Mouse (Mus musculus) limb, embryonic 13.5 days (tissue): ENCODE results near the gene Gm10643. TPM values are rescaled to one million over a fixed set of nuclear protein-coding genes. Genes with fewer than 3 reads are reported as not detected.

Experiments used
- ATAC-seq: fragments of 200-750 bp; cut with Nextera tagmentation; 2 replicates; pipeline ENCODE4 v1.8.0; 2017; ENCODE audit warnings: low read depth, moderate number of reproducible peaks, moderate TSS enrichment; ENCODE audit not compliant: low FRiP score
- H3K27ac ChIP-seq: fragments of 300-500 bp; sonication (generic); 2 replicates; pipeline ENCODE4 v1.5.1; 2015; ENCODE audit warnings: inconsistent platforms, mild to moderate bottlenecking, moderate library complexity
- H3K27me3 ChIP-seq: fragments of 300-500 bp; sonication (generic); 2 replicates; pipeline ENCODE4 v1.6.1; 2015; ENCODE audit warnings: mild to moderate bottlenecking, inconsistent platforms
- H3K36me3 ChIP-seq: fragments of 300-500 bp; sonication (generic); 2 replicates; pipeline ENCODE4 v1.6.1; 2015; ENCODE audit warnings: inconsistent platforms, mild to moderate bottlenecking, moderate library complexity
- H3K4me1 ChIP-seq: fragments of 300-500 bp; sonication (generic); 2 replicates; pipeline ENCODE4 v1.6.1; 2015; ENCODE audit warnings: inconsistent platforms
- H3K4me2 ChIP-seq: fragments of 300-500 bp; sonication (generic); replicated peaks from 2 replicates; pipeline ENCODE4 v1.6.1; 2015; ENCODE audit warnings: inconsistent platforms, mild to moderate bottlenecking, moderate library complexity
- H3K4me3 ChIP-seq: fragments of 300-500 bp; sonication (generic); 2 replicates; pipeline ENCODE4 v1.5.1; 2015; ENCODE audit warnings: moderate library complexity, mild to moderate bottlenecking, inconsistent platforms
- H3K9ac ChIP-seq: fragments of 300-500 bp; sonication (generic); 2 replicates; pipeline ENCODE4 v1.6.1; 2015; ENCODE audit warnings: mild to moderate bottlenecking, inconsistent platforms
- H3K9me3 ChIP-seq: fragments of 300-500 bp; sonication (generic); 2 replicates; pipeline ENCODE4 v1.6.1; 2016; ENCODE audit warnings: inconsistent platforms
- WGBS: fragments of 180-500 bp; shearing (Covaris S2); methylation state at CpG from one replicate; pipeline ENCODE4 v1.1.7; 2015; 5-methylcytosine and 5-hydroxymethylcytosine counted together
- polyA plus RNA-seq: library from polyadenylated mRNA; unstranded; fragments of >200 nt; fragmentation: Nextera tagmentation; extraction: Ambion mirVana; gene quantifications from 2 replicates; pipeline ENCODE4 v1.2.1, GENCODE M21; 2015

Gene Gm10643
- polyA plus RNA-seq, 1 experiment from 2014 or later, result 1.5 TPM

- Histone ChIP-seq H3K4me1 (peaks cover 41% of the 10 kb centered on the region), H3K4me3 (no peak overlapping the region), H3K4me2 (no peak overlapping the region), H3K27ac (no peak overlapping the region), H3K36me3 (peaks cover 10% of the 10 kb centered on the region), H3K27me3 (no peaks in the 10 kb centered on the region), H3K9ac (peak overlapping the region; percentile 27; the same call in 1 of the 2 replicates), H3K9me3 (no peaks in the 10 kb centered on the region)
- ATAC-seq, result no peak
- 75% methylated on average over 2 of the region's 2 CpGs for WGBS
Observed at GRCm38 (mm10) chr8:84069750-84070149, 4.8 kb upstream of the Gm10643 start.

DNA sequence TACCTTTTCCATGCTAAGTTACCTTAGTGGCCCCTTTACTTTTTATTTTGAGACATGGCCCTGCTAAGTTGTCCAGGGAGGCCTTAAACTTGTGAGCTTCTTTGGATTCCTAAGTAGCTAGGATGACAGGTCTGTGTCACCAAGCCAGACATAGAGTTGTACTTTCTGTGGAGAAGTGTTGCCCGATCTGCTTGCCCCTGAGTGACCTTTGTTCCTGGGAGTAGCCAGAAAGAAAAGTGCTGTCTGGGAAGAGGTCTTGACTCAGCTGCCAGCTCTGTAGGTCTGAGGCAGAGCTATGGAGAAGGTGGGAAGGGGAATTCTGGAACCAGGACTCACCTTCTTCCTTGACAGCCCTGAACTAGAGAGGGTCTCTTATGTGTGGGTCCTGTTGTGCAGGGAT, 4.2 kb upstream of the Gm10643 start:
- H3K9me3 ChIP-seq, result no peaks in the 10 kb centered on the region
- peaks cover 4% of the 10 kb centered on the region; the same call in 1 of the 2 replicates for H3K36me3 ChIP-seq
- H3K4me1 ChIP-seq, result peaks cover 41% of the 10 kb centered on the region
- 46% methylated on average over 1 of the region's 1 CpGs for WGBS
- 0 out of 2 replicates have a peak overlapping the region, but pooled peaks have one; percentile 27 for H3K9ac ChIP-seq
- ATAC-seq, result no peak
- H3K27me3 ChIP-seq, result no peaks in the 10 kb centered on the region
- no peak overlapping the region for H3K27ac ChIP-seq
- H3K4me3 ChIP-seq, result no peak overlapping the region
- H3K4me2 ChIP-seq, result no peak overlapping the region

- Histone ChIP-seq H3K9ac (no peak overlapping the region; the same call in 1 of the 2 replicates), H3K4me1 (peaks cover 41% of the 10 kb centered on the region)
- WGBS, result 51% methylated on average over 12 of the region's 12 CpGs
Observed at GRCm38 (mm10) chr8:84068316-84069035, 3.5 kb upstream of the Gm10643 start.

GRCm38 (mm10) chr8:84067911-84068310, 3.0 kb upstream of the Gm10643 start:
- Histone ChIP-seq H3K27ac (no peak overlapping the region), H3K27me3 (no peaks in the 10 kb centered on the region), H3K4me2 (peak overlapping the region; percentile 61), H3K4me3 (peak overlapping the region; percentile 86), H3K36me3 (no peaks in the 10 kb centered on the region), H3K4me1 (peaks cover 38% of the 10 kb centered on the region), H3K9ac (peak overlapping the region; percentile 43; the same call in 1 of the 2 replicates), H3K9me3 (no peaks in the 10 kb centered on the region)
- no peak for ATAC-seq
- 80% methylated on average over 7 of the region's 7 CpGs for WGBS

More at GRCm38 (mm10) chr8:84068316-84069035, 3.5 kb upstream of the Gm10643 start:
- Histone ChIP-seq H3K9me3 (no peaks in the 10 kb centered on the region), H3K27ac (no peak overlapping the region), H3K4me2 (peak overlapping the region; percentile 61; the same call in 1 of the 2 replicates), H3K27me3 (no peaks in the 10 kb centered on the region), H3K36me3 (no peaks in the 10 kb centered on the region), H3K4me3 (no peak overlapping the region)
- no peak for ATAC-seq

GRCm38 (mm10) chr8:84067047-84067573, 2.2 kb upstream of the Gm10643 start:
- ATAC-seq, result peak; percentile 62
- peak overlapping the region; percentile 86 for H3K4me3 ChIP-seq
- under 1% methylated on average over 55 of the region's 58 CpGs for WGBS

GRCm38 (mm10) chr8:84066291-84066930, 1.5 kb upstream of the Gm10643 start, which contains the start of gene Rfx1:
Gene Rfx1 (plus strand): TSS chr8:84066834.
- Histone ChIP-seq H3K9me3 (no peaks in the 10 kb centered on the region), H3K4me1 (peaks cover 32% of the 10 kb centered on the region), H3K9ac (peak within 1 kb of the TSS; percentile 82), H3K4me3 (peak within 1 kb of the TSS; percentile 86), H3K27me3 (no peaks in the 10 kb centered on the region), H3K27ac (peak within 1 kb of the TSS; percentile 94), H3K4me2 (peak within 1 kb of the TSS; percentile 82), H3K36me3 (no peaks in the 10 kb centered on the region)
- WGBS, result under 1% methylated on average over 50 of the region's 51 CpGs
- peak; percentile 98 for ATAC-seq

More at GRCm38 (mm10) chr8:84067047-84067573, 2.2 kb upstream of the Gm10643 start:
- Histone ChIP-seq H3K4me2 (peak overlapping the region; percentile 61), H3K27me3 (no peaks in the 10 kb centered on the region), H3K4me1 (peaks cover 38% of the 10 kb centered on the region), H3K9me3 (no peaks in the 10 kb centered on the region), H3K27ac (peak overlapping the region; percentile 94), H3K36me3 (no peaks in the 10 kb centered on the region), H3K9ac (peak overlapping the region; percentile 82)

GRCm38 (mm10) chr8:84065457-84066072, 628 bp upstream of the Gm10643 start:
- H3K27ac ChIP-seq, result no peak overlapping the region
- H3K36me3 ChIP-seq, result no peaks in the 10 kb centered on the region
- ATAC-seq, result no peak
- peaks cover 32% of the 10 kb centered on the region for H3K4me1 ChIP-seq
- peak overlapping the region; percentile 82 for H3K9ac ChIP-seq
- H3K9me3 ChIP-seq, result no peaks in the 10 kb centered on the region
- no peaks in the 10 kb centered on the region for H3K27me3 ChIP-seq
- peak overlapping the region; percentile 86 for H3K4me3 ChIP-seq
- H3K4me2 ChIP-seq, result peak overlapping the region; percentile 82
- WGBS, result 31% methylated on average over 5 of the region's 5 CpGs

DNA sequence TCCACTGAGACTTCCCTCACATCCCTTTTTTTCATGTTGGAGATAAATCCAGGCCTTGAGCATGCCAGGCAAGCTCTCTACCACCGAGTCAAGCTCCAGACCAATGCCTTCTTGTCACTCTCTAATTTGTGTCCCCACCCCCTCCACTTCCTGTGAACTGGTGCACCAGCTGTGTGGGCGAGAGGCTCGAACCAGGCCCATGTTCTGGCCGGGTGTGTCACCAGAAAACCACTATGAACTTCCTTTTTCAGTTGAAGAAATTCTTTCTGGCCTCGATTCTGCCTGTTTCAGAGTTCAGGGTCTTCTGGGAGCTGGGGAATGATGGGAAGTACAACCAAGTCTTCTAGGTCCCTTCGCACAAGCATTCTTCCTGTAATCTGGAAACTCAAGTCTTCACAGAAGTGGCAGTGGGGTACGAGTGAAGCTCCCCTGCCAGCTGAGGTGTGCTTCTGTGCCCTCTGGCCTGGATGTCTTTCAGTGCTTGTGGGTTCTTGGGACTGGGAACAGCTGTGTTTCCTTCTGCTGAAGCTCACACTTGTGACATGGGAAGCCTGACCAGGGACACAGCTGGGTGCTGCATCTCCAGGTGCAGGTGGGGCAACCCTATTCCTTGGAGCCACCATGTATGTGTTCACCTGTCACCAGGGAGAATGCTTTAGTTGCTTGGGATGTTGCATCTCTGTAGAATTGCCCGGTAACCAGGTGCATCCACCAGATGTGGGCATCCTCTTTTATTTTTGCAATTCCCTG, 901 bp downstream of the Gm10643 start:
- no peak for ATAC-seq

DNA sequence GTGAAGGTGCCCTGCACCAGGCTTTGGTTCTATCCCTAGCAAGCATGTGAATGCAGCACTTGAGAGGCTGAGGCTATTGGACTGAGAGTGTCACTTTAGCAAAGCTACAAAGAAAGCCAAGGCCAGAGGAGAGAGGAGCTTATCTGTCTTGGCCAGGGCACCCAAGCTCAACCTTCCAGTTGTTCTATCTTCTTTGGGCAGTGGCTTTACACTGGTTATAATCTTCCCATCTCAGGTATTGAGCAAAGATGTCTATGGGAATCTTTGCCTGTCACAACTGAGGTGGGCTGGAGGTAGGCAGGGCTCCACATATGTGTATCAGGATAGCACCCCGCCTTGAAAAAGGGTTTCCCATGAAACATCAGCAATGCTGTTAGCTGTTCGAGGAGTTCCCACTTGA, 4.7 kb downstream of the Gm10643 start:
- Histone ChIP-seq H3K4me2 (no peak overlapping the region), H3K9ac (no peak overlapping the region), H3K27ac (no peak overlapping the region), H3K27me3 (no peaks in the 10 kb centered on the region), H3K9me3 (0 out of 2 replicates have a peak, but pooled peaks cover 4% of the 10 kb centered on the region), H3K36me3 (no peaks in the 10 kb centered on the region), H3K4me1 (0 out of 2 replicates have a peak, but pooled peaks cover under 1% of the 10 kb centered on the region), H3K4me3 (no peak overlapping the region)
- WGBS, result 88% methylated on average over 2 of the region's 2 CpGs
- no peak for ATAC-seq

More for the DNA sequence above, 901 bp downstream of the Gm10643 start:
- H3K9me3 ChIP-seq, result no peaks in the 10 kb centered on the region
- H3K4me1 ChIP-seq, result peaks cover 21% of the 10 kb centered on the region
- WGBS, result 68% methylated on average over 8 of the region's 8 CpGs
- H3K27ac ChIP-seq, result no peak overlapping the region
- H3K9ac ChIP-seq, result no peak overlapping the region
- no peaks in the 10 kb centered on the region for H3K27me3 ChIP-seq
- H3K4me2 ChIP-seq, result no peak overlapping the region
- no peaks in the 10 kb centered on the region for H3K36me3 ChIP-seq
- H3K4me3 ChIP-seq, result no peak overlapping the region

GRCm38 (mm10) chr8:84059226-84059625, 5.7 kb downstream of the Gm10643 start:
- no peaks in the 10 kb centered on the region for H3K4me1 ChIP-seq
- no peaks in the 10 kb centered on the region for H3K36me3 ChIP-seq
- no peak overlapping the region for H3K4me2 ChIP-seq
- 0 out of 2 replicates have a peak, but pooled peaks cover 4% of the 10 kb centered on the region for H3K9me3 ChIP-seq
- H3K4me3 ChIP-seq, result no peak overlapping the region
- H3K27ac ChIP-seq, result no peak overlapping the region
- 94% methylated on average over 2 of the region's 2 CpGs for WGBS
- no peaks in the 10 kb centered on the region for H3K27me3 ChIP-seq
- ATAC-seq, result no peak
- H3K9ac ChIP-seq, result no peak overlapping the region

DNA sequence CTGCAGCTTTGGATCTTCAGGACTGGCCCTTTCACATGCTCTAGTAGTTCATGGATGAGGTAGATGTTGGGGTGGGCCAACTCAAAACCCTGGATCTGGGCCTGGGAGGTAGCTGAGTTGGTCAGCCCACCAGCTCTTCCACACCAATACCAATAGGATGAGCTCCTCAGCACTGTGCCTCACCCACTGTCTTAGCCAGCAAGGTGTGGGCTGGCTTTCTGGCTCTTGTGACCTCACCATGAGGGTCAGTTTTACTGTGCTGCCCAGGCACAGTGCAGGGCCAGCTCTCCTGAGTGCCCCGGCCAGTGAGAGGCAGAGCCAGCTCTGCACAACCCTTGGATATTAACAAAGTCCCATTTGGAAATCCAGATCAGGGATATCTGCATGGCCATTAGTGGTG, 7.1 kb downstream of the Gm10643 start:
- Histone ChIP-seq H3K9ac (no peak overlapping the region), H3K27ac (no peak overlapping the region), H3K27me3 (no peaks in the 10 kb centered on the region), H3K4me1 (no peaks in the 10 kb centered on the region), H3K4me3 (no peak overlapping the region), H3K4me2 (no peak overlapping the region), H3K36me3 (no peaks in the 10 kb centered on the region), H3K9me3 (0 out of 2 replicates have a peak, but pooled peaks cover 4% of the 10 kb centered on the region)
- no peak for ATAC-seq
- WGBS, result 91% methylated on average over 1 of the region's 1 CpGs
